Mouse (Mus musculus) ZHBTc4 (cell line): Measurements from ENCODE around the gene Apoc4.

ENCODE experiments used
- DNase-seq: peaks from one replicate; pipeline ENCODE4 v3.0.0-alpha.2; 2011; ENCODE audit warnings: low read depth, low spot score

The Apoc4 gene

GRCm38 (mm10) chr7:19678901-19679300 is 2.4 kb downstream of the Apoc4 start:
- DNase-seq, result no peak

GRCm38 (mm10) chr7:19677872-19678271 is 3.4 kb downstream of the Apoc4 start, which contains the start of gene Apoc2:
Gene Apoc2 (minus strand): TSS chr7:19677941.
- DNase-seq, result no peak

- DNase-seq, result no peak
These were observed 4.6 kb downstream of the Apoc4 start for GRCm38 (mm10) chr7:19676662-19677061.

- no peak for DNase-seq
These were observed 5.5 kb downstream of the Apoc4 start for GRCm38 (mm10) chr7:19675824-19676223.

GRCm38 (mm10) chr7:19673083-19673699 is 8.1 kb downstream of the Apoc4 start:
- no peak for DNase-seq

- no peak for DNase-seq
These were observed 9.8 kb downstream of the Apoc4 start for GRCm38 (mm10) chr7:19671511-19671910.

- DNase-seq, result peak; percentile 96
These were observed 12.1 kb downstream of the Apoc4 start for GRCm38 (mm10) chr7:19668947-19669721.

- no peak for DNase-seq
These were observed 13.8 kb downstream of the Apoc4 start for GRCm38 (mm10) chr7:19667434-19667833.

- DNase-seq, result peak; percentile 68
These were observed 14.5 kb downstream of the Apoc4 start for GRCm38 (mm10) chr7:19666750-19667149.

- DNase-seq, result peak; percentile 98
These were observed 16.1 kb downstream of the Apoc4 start, which contains the start of gene Clptm1 for GRCm38 (mm10) chr7:19664955-19665841. Gene Clptm1 (minus strand): TSS chr7:19665033.

GRCm38 (mm10) chr7:19664455-19664954 is 16.8 kb downstream of the Apoc4 start:
- DNase-seq, result no peak

- peak; percentile 44 for DNase-seq
These were observed 17.3 kb downstream of the Apoc4 start for GRCm38 (mm10) chr7:19663940-19664339.

- no peak for DNase-seq
These were observed 28.7 kb downstream of the Apoc4 start for GRCm38 (mm10) chr7:19652614-19653013.

- no peak for DNase-seq
These were observed 30.1 kb downstream of the Apoc4 start for GRCm38 (mm10) chr7:19651063-19651786.

- no peak for DNase-seq
These were observed 40.1 kb downstream of the Apoc4 start for GRCm38 (mm10) chr7:19641223-19641622.

- DNase-seq, result no peak
These were observed 46.0 kb downstream of the Apoc4 start for GRCm38 (mm10) chr7:19635074-19635827.

- no peak for DNase-seq
These were observed 46.7 kb downstream of the Apoc4 start for GRCm38 (mm10) chr7:19634591-19634990.

GRCm38 (mm10) chr7:19633855-19634254 is 47.4 kb downstream of the Apoc4 start:
- no peak for DNase-seq

- DNase-seq, result no peak
These were observed 48.1 kb downstream of the Apoc4 start for GRCm38 (mm10) chr7:19633197-19633596.

GRCm38 (mm10) chr7:19632720-19633119 is 48.6 kb downstream of the Apoc4 start:
- no peak for DNase-seq
